Mouse (Mus musculus) liver, embryonic 11.5 days (tissue): ENCODE measurements around the gene Sipa1. TPM values are rescaled to one million over a fixed set of nuclear protein-coding genes. Genes with fewer than 3 reads are reported as not detected.
A peak's percentile ranks its signal among the peaks of the same experiment; 100 is the strongest.

Experiments used
- ATAC-seq: fragments of 200-750 bp; cut with Nextera tagmentation; replicated peaks from 2 replicates; pipeline ENCODE4 v1.8.0; 2017; ENCODE audit warnings: moderate number of reproducible peaks, mild to moderate bottlenecking, moderate TSS enrichment, moderate library complexity; ENCODE audit not compliant: low FRiP score
- DNase-seq: peaks from one replicate; pipeline ENCODE4 v3.0.0-alpha.2; 2017; ENCODE audit warnings: low spot score
- H3K27ac ChIP-seq: fragments of 300-500 bp; sonication (generic); 2 replicates; pipeline ENCODE4 v1.5.1; 2014; ENCODE audit warnings: mild to moderate bottlenecking, low read depth, low read length, control low read depth
- H3K27me3 ChIP-seq: fragments of 300-500 bp; sonication (generic); replicated peaks from 2 replicates; pipeline ENCODE4 v1.6.1; 2014; ENCODE audit warnings: low read length, mixed read lengths; ENCODE audit not compliant: control insufficient read depth, insufficient read depth
- H3K36me3 ChIP-seq: fragments of 300-500 bp; sonication (generic); 2 replicates; pipeline ENCODE4 v1.6.1; 2014; ENCODE audit warnings: mild to moderate bottlenecking, low read length, moderate library complexity, mixed read lengths; ENCODE audit not compliant: control insufficient read depth, insufficient read depth
- H3K4me1 ChIP-seq: fragments of 300-500 bp; sonication (generic); replicated peaks from 2 replicates; pipeline ENCODE4 v1.6.1; 2014; ENCODE audit warnings: low read length, mixed read lengths; ENCODE audit not compliant: control insufficient read depth, insufficient read depth
- H3K4me2 ChIP-seq: fragments of 300-500 bp; sonication (generic); 2 replicates; pipeline ENCODE4 v1.6.1; 2014; ENCODE audit warnings: mild to moderate bottlenecking, control low read depth, moderate library complexity
- H3K4me3 ChIP-seq: fragments of 300-500 bp; sonication (generic); 2 replicates; pipeline ENCODE4 v1.5.1; 2014; ENCODE audit warnings: low read depth, low read length, control low read depth
- H3K9ac ChIP-seq: fragments of 300-500 bp; sonication (generic); 2 replicates; pipeline ENCODE4 v1.6.1; 2014; ENCODE audit warnings: low read depth, low read length, control low read depth
- H3K9me3 ChIP-seq: fragments of 300-500 bp; sonication (generic); 2 replicates; pipeline ENCODE4 v1.6.1; 2016; ENCODE audit warnings: low read length, inconsistent platforms, mixed read lengths; ENCODE audit not compliant: control insufficient read depth
- WGBS: fragments of 180-500 bp; shearing (Covaris S2); extraction: QIAGEN DNeasy Blood & Tissue Kit; methylation state at CpG from one replicate; pipeline ENCODE4 v1.1.7; 2014; 5-methylcytosine and 5-hydroxymethylcytosine counted together
- polyA plus RNA-seq: library from polyadenylated mRNA; unstranded; fragments of >200 nt; fragmentation: Nextera tagmentation; extraction: Ambion mirVana; gene quantifications from 2 replicates; pipeline ENCODE4 v1.2.1, GENCODE M21; 2014

Sipa1 gene
- polyA plus RNA-seq, result 32.3 and 34.8 TPM in 2 replicates

DNA sequence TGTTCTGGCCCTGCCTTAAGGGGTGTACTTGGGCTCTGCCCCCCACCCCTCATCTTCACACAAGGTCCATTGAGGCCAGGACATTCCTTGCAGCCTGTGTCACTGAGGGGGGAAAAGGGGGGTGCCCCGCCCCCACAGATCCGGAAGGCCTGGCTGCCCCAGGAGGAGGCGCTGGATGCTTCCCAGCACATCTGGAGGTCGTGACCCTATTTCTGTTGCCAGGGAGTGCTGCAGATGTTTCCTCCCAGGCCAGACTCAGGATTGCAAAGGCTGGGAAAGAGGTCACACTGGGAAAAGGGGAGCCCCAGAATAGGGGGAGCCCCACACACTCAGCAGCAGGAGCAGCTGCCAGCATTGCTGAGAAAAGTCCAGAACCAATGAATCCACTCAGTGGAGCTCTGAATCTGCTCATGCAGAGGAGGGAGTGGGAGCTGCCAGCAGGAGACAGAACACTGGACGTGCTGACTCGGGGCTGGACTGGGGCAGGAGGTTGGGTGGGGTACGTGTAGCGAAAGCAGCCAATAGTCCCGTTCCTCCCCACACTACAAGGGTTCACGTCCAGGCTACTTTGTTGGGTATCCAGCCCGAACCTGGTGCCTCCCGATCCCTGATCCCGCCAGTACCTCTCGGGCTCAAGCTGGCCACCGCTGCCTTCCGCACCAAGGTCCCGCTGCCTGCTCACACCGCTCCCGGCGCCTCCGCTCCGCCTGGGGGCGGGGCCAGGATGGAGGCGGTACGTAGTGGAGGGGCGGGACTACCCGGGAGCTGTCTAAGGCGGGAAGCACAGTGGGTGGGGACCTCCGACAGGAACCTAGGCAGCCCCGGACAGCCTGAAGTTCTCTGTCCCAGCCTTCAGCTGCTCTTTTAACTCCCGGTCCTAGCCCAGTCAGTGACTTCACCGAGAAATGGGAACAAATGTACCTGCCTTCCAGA, at the start of gene Sipa1:
Gene Sipa1 (minus strand): TSS at position 727 of the 933 bp plus-strand sequence.
- Histone ChIP-seq H3K4me2 (peak within 1 kb of the TSS; percentile 85), H3K27ac (peak within 1 kb of the TSS; percentile 91), H3K9ac (peak within 1 kb of the TSS; percentile 71), H3K9me3 (no peaks in the 10 kb centered on the region), H3K4me1 (peaks cover 57% of the 10 kb centered on the region), H3K27me3 (no peaks in the 10 kb centered on the region), H3K4me3 (peak within 1 kb of the TSS; percentile 61), H3K36me3 (peaks cover 28% of the 10 kb centered on the region)
- peak; percentile 90 for ATAC-seq
- DNase-seq, result peak; percentile 96
- 2% methylated on average over 32 of the region's 32 CpGs for WGBS

- Histone ChIP-seq H3K27ac (peak overlapping the region; percentile 21), H3K9me3 (no peaks in the 10 kb centered on the region), H3K27me3 (no peaks in the 10 kb centered on the region), H3K4me2 (peak overlapping the region; percentile 43; the same call in 1 of the 2 replicates), H3K9ac (no peak overlapping the region), H3K36me3 (peaks cover 46% of the 10 kb centered on the region), H3K4me3 (no peak overlapping the region; the same call in 1 of the 2 replicates), H3K4me1 (peaks cover 31% of the 10 kb centered on the region)
- DNase-seq (no peak), ATAC-seq (no peak)
- 70% methylated on average over 5 of the region's 5 CpGs for WGBS
These were observed 49.7 kb upstream of the Sipa1 start for GRCm38 (mm10) chr19:5713255-5713654.

GRCm38 (mm10) chr19:5711907-5712460, 48.5 kb upstream of the Sipa1 start:
- peaks cover 48% of the 10 kb centered on the region for H3K36me3 ChIP-seq
- H3K4me1 ChIP-seq, result peaks cover 25% of the 10 kb centered on the region
- no peak overlapping the region for H3K9ac ChIP-seq
- ATAC-seq (no peak), DNase-seq (no peak)
- 80% methylated on average over 14 of the region's 14 CpGs for WGBS
- no peak overlapping the region; the same call in 1 of the 2 replicates for H3K27ac ChIP-seq
- no peaks in the 10 kb centered on the region for H3K27me3 ChIP-seq
- H3K4me2 ChIP-seq, result no peak overlapping the region
- no peak overlapping the region for H3K4me3 ChIP-seq
- H3K9me3 ChIP-seq, result no peaks in the 10 kb centered on the region

DNA sequence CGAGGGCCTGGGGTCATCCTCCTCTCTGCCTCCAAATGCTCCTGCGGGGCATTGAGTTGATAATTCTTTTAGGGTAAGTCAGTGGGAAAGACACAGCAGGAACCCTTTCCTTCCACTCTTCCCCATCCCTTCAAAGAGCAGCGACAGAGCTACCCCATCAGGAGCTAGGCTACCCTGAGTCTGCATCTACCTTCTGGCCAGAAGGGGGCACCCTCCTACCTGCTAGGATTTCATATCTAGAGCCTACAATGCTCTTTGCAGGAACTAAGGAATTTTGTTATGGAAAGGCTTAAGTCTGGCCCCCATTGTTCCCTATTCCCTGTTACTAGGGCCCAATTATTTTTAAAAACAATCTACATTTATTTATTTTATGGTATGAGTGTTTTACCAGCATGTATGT, 47.7 kb upstream of the Sipa1 start:
- DNase-seq (no peak), ATAC-seq (no peak)
- Histone ChIP-seq H3K4me3 (no peak overlapping the region), H3K4me1 (peaks cover 18% of the 10 kb centered on the region), H3K27me3 (no peaks in the 10 kb centered on the region), H3K4me2 (no peak overlapping the region), H3K9ac (no peak overlapping the region), H3K36me3 (peaks cover 51% of the 10 kb centered on the region), H3K9me3 (no peaks in the 10 kb centered on the region), H3K27ac (no peak overlapping the region)
- WGBS, result 32% methylated on average over 3 of the region's 3 CpGs

DNA sequence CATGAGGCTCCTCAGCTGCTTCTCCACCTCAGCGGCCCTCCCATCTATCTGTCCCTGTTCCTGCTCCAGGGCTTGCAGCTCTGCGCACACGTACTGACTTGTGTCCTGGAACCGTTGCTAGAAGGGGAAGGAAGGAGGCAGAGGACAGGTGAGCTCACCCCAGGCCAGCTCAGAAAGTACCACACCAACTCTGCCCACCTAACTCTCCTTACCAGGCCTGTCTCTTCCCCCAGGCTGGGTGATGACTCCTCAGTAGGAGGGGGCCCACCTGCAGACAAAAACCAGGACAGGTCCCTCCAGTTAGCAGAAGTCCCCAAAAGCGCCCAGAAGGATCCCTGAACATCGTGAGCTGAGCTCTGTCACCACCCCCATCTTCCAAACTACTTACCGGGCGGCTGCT, 47.1 kb upstream of the Sipa1 start:
- Histone ChIP-seq H3K4me1 (peaks cover 15% of the 10 kb centered on the region), H3K27ac (no peak overlapping the region), H3K9me3 (no peaks in the 10 kb centered on the region), H3K4me3 (no peak overlapping the region), H3K9ac (no peak overlapping the region), H3K4me2 (no peak overlapping the region), H3K27me3 (no peaks in the 10 kb centered on the region), H3K36me3 (peaks cover 48% of the 10 kb centered on the region)
- 88% methylated on average over 8 of the region's 8 CpGs for WGBS
- DNase-seq (no peak), ATAC-seq (no peak)

DNA sequence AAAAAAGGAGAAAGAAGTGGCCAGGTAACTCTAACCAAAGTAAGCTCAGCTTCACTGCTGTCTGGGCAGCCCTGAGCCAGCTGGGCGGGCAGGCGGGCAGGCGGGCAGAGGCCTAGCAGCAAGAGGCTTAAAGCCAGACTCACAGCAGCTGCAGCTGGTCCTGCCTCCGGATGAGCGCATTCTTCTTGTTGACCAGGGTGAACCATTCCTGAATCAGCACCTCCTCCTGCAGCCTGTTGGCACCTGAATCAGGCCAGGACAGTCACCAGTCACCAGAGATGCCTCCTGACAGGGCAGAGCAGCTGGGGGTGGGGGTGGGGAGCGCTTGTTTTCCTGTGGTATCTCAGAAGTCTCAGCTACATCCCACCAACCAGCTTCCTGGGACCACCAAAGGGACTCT, 46.6 kb upstream of the Sipa1 start:
- no peak overlapping the region for H3K4me2 ChIP-seq
- peaks cover 46% of the 10 kb centered on the region for H3K36me3 ChIP-seq
- no peaks in the 10 kb centered on the region for H3K9me3 ChIP-seq
- H3K9ac ChIP-seq, result no peak overlapping the region
- H3K4me1 ChIP-seq, result peaks cover 19% of the 10 kb centered on the region
- no peak overlapping the region for H3K27ac ChIP-seq
- H3K4me3 ChIP-seq, result no peak overlapping the region
- WGBS, result 94% methylated on average over 6 of the region's 6 CpGs
- no peak for DNase-seq
- H3K27me3 ChIP-seq, result no peaks in the 10 kb centered on the region
- no peak for ATAC-seq

DNA sequence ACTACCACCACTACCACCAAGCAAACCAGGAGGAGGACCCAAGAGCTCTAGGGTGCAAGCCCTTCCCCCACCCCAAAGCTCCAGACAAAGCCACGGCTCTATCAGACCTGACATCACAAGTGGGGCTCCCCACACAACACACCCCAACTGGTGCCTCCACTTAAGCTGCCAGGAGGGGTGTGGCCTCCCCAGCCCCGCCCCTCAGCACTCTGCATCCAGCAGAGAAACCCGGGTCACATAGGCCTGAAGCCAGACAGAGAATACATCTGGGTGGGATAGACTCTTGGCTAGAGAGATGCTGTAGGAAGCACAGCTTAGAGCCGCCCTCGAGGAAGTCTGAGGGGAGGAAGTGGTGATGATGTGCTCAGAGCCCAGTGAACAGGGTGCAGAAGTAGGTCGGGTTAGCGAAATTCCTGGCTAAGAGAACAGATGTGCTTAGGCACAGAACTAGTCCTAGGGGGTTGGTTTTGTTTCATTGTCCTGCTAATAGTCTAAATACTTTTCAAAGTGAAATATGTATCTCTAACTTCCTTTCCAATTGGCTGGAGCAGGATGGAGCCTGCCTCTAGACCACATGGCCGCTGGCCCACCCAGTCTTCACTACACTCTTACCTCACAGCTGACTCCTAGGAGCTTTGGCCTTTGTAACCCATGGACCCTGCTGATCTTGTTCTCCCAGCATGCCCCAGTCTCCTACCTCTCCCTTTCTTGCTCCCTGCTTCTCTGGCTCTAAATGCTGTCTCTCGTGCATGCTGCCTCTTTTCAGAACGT, 41.5 kb upstream of the Sipa1 start:
- Histone ChIP-seq H3K9me3 (no peaks in the 10 kb centered on the region), H3K4me1 (peaks cover 16% of the 10 kb centered on the region), H3K36me3 (peaks cover 50% of the 10 kb centered on the region), H3K9ac (0 out of 2 replicates have a peak overlapping the region, but pooled peaks have one; percentile 28), H3K27ac (peak overlapping the region; percentile 40; the same call in 1 of the 2 replicates), H3K4me3 (no peak overlapping the region), H3K27me3 (no peaks in the 10 kb centered on the region), H3K4me2 (no peak overlapping the region; the same call in 1 of the 2 replicates)
- peak; percentile 78 for ATAC-seq
- DNase-seq, result no peak
- WGBS, result 46% methylated on average over 10 of the region's 10 CpGs

- WGBS, result 64% methylated on average over 17 of the region's 17 CpGs
- Histone ChIP-seq H3K27ac (peak within 1 kb of the TSS; percentile 40; the same call in 1 of the 2 replicates), H3K9me3 (no peaks in the 10 kb centered on the region), H3K4me3 (no peak within 1 kb of the TSS), H3K36me3 (peaks cover 50% of the 10 kb centered on the region), H3K4me2 (peak within 1 kb of the TSS; percentile 8; the same call in 1 of the 2 replicates), H3K4me1 (peaks cover 16% of the 10 kb centered on the region), H3K9ac (0 out of 2 replicates have a peak within 1 kb of the TSS, but pooled peaks have one; percentile 28), H3K27me3 (no peaks in the 10 kb centered on the region)
- DNase-seq, result no peak
- peak; percentile 40 for ATAC-seq
These were observed 40.8 kb upstream of the Sipa1 start, which contains the start of gene Kcnk7 for GRCm38 (mm10) chr19:5704163-5704800. TSS of gene Kcnk7 (plus strand) at chr19:5704367.
